Mouse (Mus musculus): Measurements from ENCODE around the gene Map1s.

- no peak for TF ChIP-seq MAFK (IDR thresholded peaks at IDR 0.05; ENCODE audit: insufficient read depth, low read depth, low read length)
- TF ChIP-seq ZC3H11A (IDR thresholded peaks at IDR 0.05; ENCODE audit: borderline replicate concordance, low read depth, low read length): no peak
- no peak for TF ChIP-seq ZNF384 (IDR thresholded peaks at IDR 0.05; ENCODE audit: low read depth, low read length)
- no peak for TF ChIP-seq CHD2 (IDR thresholded peaks at IDR 0.05; ENCODE audit: low read depth, low read length)
- TF ChIP-seq HCFC1 (IDR thresholded peaks at IDR 0.05; ENCODE audit: borderline replicate concordance, insufficient read depth, low read length): no peak
Measured at GRCm38 (mm10) chr8:70866001-70866520, 39.7 kb upstream of the Map1s start.

Data from ES-E14 (cell line).